Mouse (Mus musculus): ENCODE measurements around the gene Tmed4. TPM values are rescaled to one million over a fixed set of nuclear protein-coding genes. Genes with fewer than 3 reads are reported as not detected.

Tmed4 gene
- 10 to 100 TPM; 68.2 to 70.8 TPM for polyA plus RNA-seq (2017; shearing (Covaris generic))

GRCm38 (mm10) chr11:6274387-6275093, at the start of gene Tmed4:
Tmed4 (minus strand) TSS chr11:6274870.

DNA sequence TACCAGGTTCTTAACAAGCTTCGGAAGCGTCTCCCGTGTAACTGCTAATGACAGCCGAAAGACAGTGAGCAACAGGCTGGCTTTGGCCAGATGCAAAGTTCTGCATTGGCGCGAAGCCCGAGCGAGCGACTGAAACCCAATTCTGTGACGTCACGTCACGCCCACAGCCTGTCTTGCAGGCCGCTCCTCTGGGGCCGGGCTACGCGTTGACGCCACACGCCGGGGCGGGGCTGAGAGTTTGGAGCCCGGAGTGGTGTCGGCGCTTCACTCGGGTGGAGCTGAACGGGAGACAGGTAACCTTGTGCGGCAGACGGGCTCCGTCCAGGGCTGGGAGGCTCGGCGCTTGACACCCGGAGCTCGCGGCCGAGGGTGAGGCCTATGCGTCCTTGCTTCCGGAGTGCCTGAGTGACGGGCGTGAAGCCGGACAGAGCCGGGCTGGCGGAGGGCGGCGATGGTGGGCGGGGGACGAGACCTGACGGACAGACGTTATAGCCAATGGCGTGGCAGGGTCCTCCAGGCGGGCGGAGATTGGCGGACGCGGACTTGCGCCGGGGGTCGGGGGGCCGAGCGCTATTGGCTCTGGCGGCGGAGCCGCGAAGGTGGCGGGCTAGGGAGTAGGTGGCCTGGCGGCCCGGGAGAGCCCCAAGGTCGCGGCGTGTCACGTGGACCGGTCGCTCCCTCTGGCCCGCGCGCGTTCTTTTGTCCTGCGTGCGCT, 16.9 kb upstream of the Tmed4 start, which contains the start of gene Ogdh:
Gene Ogdh (plus strand): TSS at position 233 of the 715 bp plus-strand sequence.

GRCm38 (mm10) chr11:6267320-6268254, 7.1 kb downstream of the Tmed4 start, which contains the start of gene Ddx56:
Ddx56 (minus strand) TSS chr11:6267772.

GRCm38 (mm10) chr11:6230012-6230411, 44.7 kb downstream of the Tmed4 start, which contains the start of gene Npc1l1:
Npc1l1 (minus strand) TSS chr11:6230143.

Other genes starting within 250 kb of the Tmed4 start
- gene Camk2b, start 208.5 kb downstream of the Tmed4 start, polyA plus RNA-seq (2017; shearing (Covaris generic)): 10 to 100 TPM in 1 of 2 experiments, 1 to 10 TPM in 1; 6.3 to 18.0 TPM
- gene A730071L15Rik, start 74.8 kb downstream of the Tmed4 start, polyA plus RNA-seq (2017; shearing (Covaris generic)): under 1 TPM in 1 of 2 experiments, not detected in 1; 0.49 TPM
- 10 to 100 TPM; 42.5 to 54.4 TPM for gene Nudcd3, start 74.5 kb downstream of the Tmed4 start, polyA plus RNA-seq (2017; shearing (Covaris generic))
- gene Npc1l1, start 44.7 kb downstream of the Tmed4 start, polyA plus RNA-seq (2017; shearing (Covaris generic)): under 1 TPM; 0.34 to 0.77 TPM
- gene Ddx56, start 7.1 kb downstream of the Tmed4 start, polyA plus RNA-seq (2017; shearing (Covaris generic)): 10 to 100 TPM; 65.5 to 90.0 TPM
- 100 to 1,000 TPM; 173 to 213 TPM for gene Ogdh, start 16.8 kb upstream of the Tmed4 start, polyA plus RNA-seq (2017; shearing (Covaris generic))
- gene Zmiz2, start 114.2 kb upstream of the Tmed4 start, polyA plus RNA-seq (2017; shearing (Covaris generic)): 10 to 100 TPM; 81.4 to 93.6 TPM
- gene Ppia, start 140.6 kb upstream of the Tmed4 start, polyA plus RNA-seq (2017; shearing (Covaris generic)): 1,000 to 10,000 TPM; 3,718 to 4,214 TPM
- 100 to 1,000 TPM; 147 to 216 TPM for gene H2afv, start 169.6 kb upstream of the Tmed4 start, polyA plus RNA-seq (2017; shearing (Covaris generic))
- 10 to 100 TPM; 18.9 to 21.2 TPM for gene Purb, start 201.0 kb upstream of the Tmed4 start, polyA plus RNA-seq (2017; shearing (Covaris generic))
- gene Myo1g, start 246.1 kb upstream of the Tmed4 start, polyA plus RNA-seq (2017; shearing (Covaris generic)): 100 to 1,000 TPM; 156 to 184 TPM